Mouse (Mus musculus) Patski (cell line): ENCODE measurements around the gene Mindy4b-ps. TPM values are rescaled to one million over a fixed set of nuclear protein-coding genes. Genes with fewer than 3 reads are reported as not detected.
A peak's percentile ranks its signal among the peaks of the same experiment; 100 is the strongest.
"Not testable (repeated sequence)": the region's sequence is repeated elsewhere in the genome, so short reads cannot be mapped to it uniquely, and the experiment has no call there.

Experiments used
- ATAC-seq: fragments of 100-300 bp; one replicate; pipeline ENCODE4 v1.8.0; 2021
- CTCF ChIA-PET: fragments of 350-600 bp; sonication (Branson Sonifier 250); formaldehyde crosslinking; loops from one replicate; lab custom pipeline; 2022; ENCODE audit warnings: inconsistent platforms; lab: Charles Lee
- POLR2A ChIA-PET: fragments of 350-600 bp; sonication (Branson Sonifier 250); formaldehyde crosslinking; loops from one replicate; lab custom pipeline; 2022; ENCODE audit warnings: antibody characterized with exemption, inconsistent platforms; lab: Charles Lee
- DNase-seq: peaks from one replicate; pipeline ENCODE4 v3.0.0-alpha.2; 2011; ENCODE audit warnings: low read depth, low spot score
- H3K27me3 ChIP-seq: fragments of 371-371 bp; one replicate; pipeline ENCODE4 v1.5.1; 2021
- CTCF ChIP-seq: fragments of 100-300 bp; IDR thresholded peaks from one replicate; pipeline ENCODE4 v1.5.1; 2021
- in situ Hi-C: fragments of 300-500 bp; cut with MboI; formaldehyde crosslinking; loops from 3 replicates; pipeline ENCODE4 v1.11.1; 2018; ENCODE audit warnings: low pct_unique_long_range_greater_than_20kb, mixed read lengths
- polyA plus RNA-seq: library from polyadenylated mRNA; unstranded; gene quantifications from one replicate; pipeline ENCODE4 v1.2.3, GENCODE M21; 2021

Gene Mindy4b-ps
- not detected for polyA plus RNA-seq

DNA sequence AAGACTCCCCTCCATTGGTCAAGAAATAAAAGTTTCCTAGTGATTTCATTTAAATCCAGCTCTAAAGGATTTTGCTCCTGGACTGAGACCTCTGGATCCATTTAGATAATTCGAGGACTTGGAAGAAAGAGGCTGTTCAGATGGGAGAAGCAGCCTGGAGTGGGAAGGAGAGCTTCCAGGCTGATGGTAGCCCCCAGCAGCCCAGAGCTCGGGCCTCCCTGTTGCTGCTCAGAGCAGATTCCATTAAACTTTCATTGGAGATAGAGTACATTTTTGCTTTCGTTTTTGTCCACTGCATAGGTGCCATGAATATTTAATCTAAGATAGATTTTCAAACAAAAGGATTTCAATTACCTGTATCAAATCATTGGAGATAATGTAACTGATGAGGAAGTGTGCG is at the start of gene Mindy4b-ps:
Gene Mindy4b-ps (minus strand): TSS at position 101 of the 400 bp plus-strand sequence.
- no peak for ATAC-seq
- in situ Hi-C loops: no loop called here
- no peak for TF ChIP-seq CTCF
- no peak for DNase-seq
- H3K27me3 ChIP-seq: no peaks in the 10 kb centered on the region
- ChIA-PET CTCF (interaction anchor here (1.0 kb wide), 1 partner anchor 11 kb away, joined by 3 read pairs; no protein-coding TSS in a partner anchor), POLR2A (no interaction called here)

DNA sequence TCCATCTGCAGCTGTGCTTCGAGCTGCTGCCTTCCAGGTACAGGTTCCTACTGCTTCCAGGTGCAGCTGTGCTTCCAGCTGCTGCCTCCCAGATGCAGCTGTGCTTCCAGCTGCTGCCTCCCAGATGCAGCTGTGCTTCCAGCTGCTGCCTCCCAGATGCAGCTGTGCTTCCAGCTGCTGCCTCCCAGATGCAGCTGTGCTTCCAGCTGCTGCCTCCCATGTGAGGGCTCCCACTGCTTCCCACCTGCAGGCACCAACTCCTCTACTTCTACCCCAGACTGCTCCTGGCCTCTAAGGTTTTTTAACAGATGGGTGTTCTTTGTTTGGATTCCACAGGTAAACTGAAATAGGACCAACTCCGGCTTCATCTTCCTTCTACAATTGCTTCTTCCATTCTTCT is 49.8 kb upstream of the Mindy4b-ps start:
- ATAC-seq, CTCF ChIA-PET, in situ Hi-C loops: not testable (repeated sequence)

DNA sequence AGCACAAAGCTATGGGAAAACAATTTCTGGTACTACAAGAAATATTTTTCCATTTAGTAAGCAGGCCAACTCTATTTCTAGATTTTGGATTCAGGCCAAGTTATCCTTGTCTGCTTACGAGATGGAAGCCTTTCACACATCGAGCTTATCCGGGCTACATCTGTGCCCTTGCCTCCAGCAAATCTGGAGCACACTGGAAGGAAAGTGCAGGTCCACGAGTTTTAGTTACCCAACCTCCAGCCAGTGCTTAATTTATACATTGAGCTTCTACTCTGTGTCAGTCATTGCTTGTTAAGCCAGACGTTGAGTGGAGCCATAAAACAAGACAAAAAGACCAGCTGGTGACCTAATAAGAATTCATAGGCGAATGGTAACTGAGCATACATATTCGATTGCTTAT is 43.6 kb upstream of the Mindy4b-ps start:
- ChIA-PET CTCF (interaction anchor here (0.7 to 1.5 kb wide), 3 partner anchors 9 to 17 kb away, joined by 3 read pairs; no protein-coding TSS in a partner anchor), POLR2A (interaction anchor here (1.0 kb wide), 1 partner anchor 16 kb away, joined by 3 read pairs; no protein-coding TSS in a partner anchor)
- DNase-seq (no peak), ATAC-seq (no peak)
- in situ Hi-C loops: no loop called here
- no peak for TF ChIP-seq CTCF
- no peaks in the 10 kb centered on the region for H3K27me3 ChIP-seq

More for the DNA sequence above, 49.8 kb upstream of the Mindy4b-ps start:
- H3K27me3 ChIP-seq, POLR2A ChIA-PET, DNase-seq: not testable (repeated sequence)

DNA sequence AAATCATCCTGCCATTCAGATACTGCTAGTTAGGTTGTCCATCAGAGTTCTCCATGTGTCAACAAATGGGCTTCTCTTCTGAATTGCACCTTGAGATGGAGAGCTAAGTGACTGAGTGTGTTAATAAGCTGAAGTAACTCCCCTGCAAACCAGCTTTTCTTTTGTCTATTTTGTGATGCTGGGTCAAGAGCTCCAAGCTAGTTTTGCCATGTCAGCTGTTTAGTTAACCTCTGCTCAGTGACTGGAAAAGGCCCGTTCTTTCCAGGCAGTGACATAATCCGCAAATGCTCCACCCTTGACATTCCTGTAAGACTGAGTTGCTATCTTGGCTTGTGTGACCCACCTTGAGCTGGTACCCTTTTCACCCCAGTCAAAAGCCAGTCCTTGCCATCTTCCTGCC is 40.9 kb upstream of the Mindy4b-ps start:
- CTCF ChIA-PET: interaction anchor here (1.2 to 3.0 kb wide), 2 partner anchors 18 kb away, joined by 3 to 7 read pairs; no protein-coding TSS in a partner anchor
- no peak for TF ChIP-seq CTCF
- no peaks in the 10 kb centered on the region for H3K27me3 ChIP-seq
- ATAC-seq: no peak
- in situ Hi-C loops: no loop called here
- no peak for DNase-seq
- POLR2A ChIA-PET: no interaction called here

DNA sequence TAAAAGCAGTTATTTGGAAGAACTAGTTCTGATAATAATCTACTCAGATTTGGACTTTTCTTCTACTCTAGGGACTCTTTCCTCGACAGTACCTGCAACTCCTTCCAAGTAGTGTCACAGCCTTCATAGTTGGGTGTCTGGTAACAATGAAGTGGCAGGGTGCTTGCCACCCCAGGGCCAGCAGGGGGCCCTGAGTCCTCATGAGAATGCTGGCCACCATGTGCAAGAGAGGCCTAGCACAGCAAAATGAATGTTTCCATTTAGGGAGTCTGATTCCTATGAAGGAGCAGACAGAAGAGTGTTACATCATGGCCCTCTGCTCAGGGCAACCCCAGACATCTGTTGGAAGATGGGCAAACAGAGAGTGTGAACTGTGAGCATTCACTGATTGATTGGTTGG is 21.3 kb upstream of the Mindy4b-ps start:
- DNase-seq (no peak), ATAC-seq (peak; percentile 95)
- TF ChIP-seq CTCF: peak; percentile 98
- CTCF ChIA-PET: interaction anchor here (1.3 kb wide), 1 partner anchor 215 kb away, joined by 10 read pairs; no protein-coding TSS in a partner anchor
- in situ Hi-C loops: loop anchor here (5.0 kb wide), 2 partner anchors 139 to 214 kb away; no protein-coding TSS in a partner anchor
- POLR2A ChIA-PET: no interaction called here
- no peaks in the 10 kb centered on the region for H3K27me3 ChIP-seq

DNA sequence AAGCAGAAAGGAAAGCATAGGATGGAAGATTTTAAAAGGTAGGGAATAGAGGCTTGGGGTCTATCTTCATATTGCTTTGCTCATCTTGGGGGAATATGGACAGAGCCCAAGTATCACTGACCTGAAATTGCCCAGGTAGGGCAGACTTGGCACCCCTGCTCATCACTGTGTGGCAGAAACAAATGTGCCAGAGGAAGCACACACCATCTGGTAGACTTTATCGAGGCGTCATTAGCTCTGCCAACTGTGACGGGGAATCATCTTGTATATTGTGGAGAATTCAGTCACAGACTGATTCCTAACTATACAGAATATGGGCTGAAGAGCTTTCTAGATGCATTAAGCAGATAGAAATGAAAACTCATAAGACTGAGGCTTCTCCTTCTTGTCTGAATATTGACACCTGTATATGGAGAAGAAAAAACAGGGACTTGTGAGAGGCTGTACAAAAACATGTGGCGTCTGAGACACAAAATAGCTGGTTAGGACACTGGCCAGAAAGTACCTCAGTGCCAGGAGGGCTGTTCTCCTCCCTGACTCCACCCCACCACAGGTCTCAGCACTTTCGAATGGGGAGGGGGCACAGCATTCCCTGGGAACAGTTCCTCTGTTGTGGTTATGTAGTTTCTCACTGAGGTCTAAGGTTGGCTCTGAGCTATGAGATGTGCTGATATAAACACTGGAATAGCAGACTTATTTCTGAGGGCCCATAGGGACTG is 11.5 kb upstream of the Mindy4b-ps start:
- DNase-seq: no peak
- in situ Hi-C loops: no loop called here
- ChIA-PET POLR2A (no interaction called here), CTCF (no interaction called here)
- no peaks in the 10 kb centered on the region for H3K27me3 ChIP-seq
- TF ChIP-seq CTCF: no peak
- no peak for ATAC-seq

DNA sequence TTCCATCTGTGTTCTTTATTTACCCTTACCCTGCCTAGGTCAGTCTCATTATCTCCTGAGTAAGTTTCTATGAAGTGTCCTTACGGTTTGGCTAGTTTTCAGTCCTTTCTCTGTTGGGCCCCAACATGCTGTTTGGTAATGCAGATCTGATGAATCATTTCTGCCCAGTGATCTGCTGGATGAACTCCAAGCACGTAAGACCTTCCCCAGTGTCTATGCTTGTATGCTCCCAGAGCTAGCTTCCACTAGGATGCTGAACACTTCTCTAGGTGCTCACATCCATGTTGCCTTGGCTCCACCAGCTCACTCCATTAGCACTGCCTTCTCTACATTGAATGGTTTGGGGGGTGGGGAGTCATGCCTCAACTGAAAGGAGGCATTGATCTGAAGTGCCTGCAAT is 10.8 kb upstream of the Mindy4b-ps start:
- CTCF ChIA-PET: no interaction called here
- DNase-seq (peak; percentile 35), ATAC-seq (peak; percentile 53)
- no peaks in the 10 kb centered on the region for H3K27me3 ChIP-seq
- POLR2A ChIA-PET: no interaction called here
- in situ Hi-C loops: no loop called here
- TF ChIP-seq CTCF: no peak

DNA sequence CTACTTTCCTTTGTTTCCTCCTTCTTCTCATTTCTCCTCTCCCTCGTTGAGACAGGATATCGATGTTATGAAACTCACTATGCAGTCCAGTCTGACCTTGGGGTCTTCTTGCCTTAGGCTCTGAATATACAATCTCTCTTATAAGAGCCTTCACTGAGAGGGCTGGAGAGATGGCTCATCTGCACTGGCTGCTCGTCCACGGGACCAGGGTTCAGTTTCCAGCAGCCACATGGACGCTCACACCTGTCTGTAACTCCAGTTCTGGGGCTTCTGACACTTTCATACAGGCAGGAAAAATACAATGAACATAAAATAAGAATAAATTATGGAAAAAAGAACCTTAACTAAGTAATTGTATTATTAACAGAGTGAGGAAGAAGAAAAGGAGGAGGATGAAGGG is 9.5 kb upstream of the Mindy4b-ps start:
- H3K27me3 ChIP-seq: no peaks in the 10 kb centered on the region
- ATAC-seq (no peak), DNase-seq (no peak)
- no peak for TF ChIP-seq CTCF
- CTCF ChIA-PET: interaction anchor here (1.7 kb wide), 1 partner anchor 11 kb away, joined by 3 read pairs; no protein-coding TSS in a partner anchor
- POLR2A ChIA-PET: no interaction called here
- in situ Hi-C loops: no loop called here

DNA sequence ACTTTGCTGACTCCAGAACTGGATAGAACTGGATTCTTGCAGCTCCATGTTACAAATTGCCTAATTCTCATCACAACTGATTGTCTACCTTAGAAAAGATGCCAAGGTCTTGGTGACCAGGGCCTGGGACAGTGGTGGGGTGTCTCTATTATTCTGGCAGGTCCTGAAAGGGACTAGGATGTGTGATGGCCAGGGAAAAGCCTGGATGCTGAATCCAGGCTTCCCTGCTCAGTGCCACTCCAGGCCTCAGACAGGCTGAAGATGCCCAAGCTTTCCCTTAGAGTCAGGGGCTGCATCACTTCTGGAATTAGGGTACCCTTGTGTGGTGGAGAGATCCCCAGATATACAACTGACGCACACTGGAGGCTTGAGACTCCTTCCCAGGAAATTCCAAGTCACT is 7.8 kb upstream of the Mindy4b-ps start:
- ChIA-PET CTCF (interaction anchor here (0.9 to 1.7 kb wide), 2 partner anchors 12 to 15 kb away, joined by 3 read pairs; no protein-coding TSS in a partner anchor), POLR2A (no interaction called here)
- TF ChIP-seq CTCF: no peak
- H3K27me3 ChIP-seq: no peaks in the 10 kb centered on the region
- no peak for ATAC-seq
- in situ Hi-C loops: no loop called here
- no peak for DNase-seq

DNA sequence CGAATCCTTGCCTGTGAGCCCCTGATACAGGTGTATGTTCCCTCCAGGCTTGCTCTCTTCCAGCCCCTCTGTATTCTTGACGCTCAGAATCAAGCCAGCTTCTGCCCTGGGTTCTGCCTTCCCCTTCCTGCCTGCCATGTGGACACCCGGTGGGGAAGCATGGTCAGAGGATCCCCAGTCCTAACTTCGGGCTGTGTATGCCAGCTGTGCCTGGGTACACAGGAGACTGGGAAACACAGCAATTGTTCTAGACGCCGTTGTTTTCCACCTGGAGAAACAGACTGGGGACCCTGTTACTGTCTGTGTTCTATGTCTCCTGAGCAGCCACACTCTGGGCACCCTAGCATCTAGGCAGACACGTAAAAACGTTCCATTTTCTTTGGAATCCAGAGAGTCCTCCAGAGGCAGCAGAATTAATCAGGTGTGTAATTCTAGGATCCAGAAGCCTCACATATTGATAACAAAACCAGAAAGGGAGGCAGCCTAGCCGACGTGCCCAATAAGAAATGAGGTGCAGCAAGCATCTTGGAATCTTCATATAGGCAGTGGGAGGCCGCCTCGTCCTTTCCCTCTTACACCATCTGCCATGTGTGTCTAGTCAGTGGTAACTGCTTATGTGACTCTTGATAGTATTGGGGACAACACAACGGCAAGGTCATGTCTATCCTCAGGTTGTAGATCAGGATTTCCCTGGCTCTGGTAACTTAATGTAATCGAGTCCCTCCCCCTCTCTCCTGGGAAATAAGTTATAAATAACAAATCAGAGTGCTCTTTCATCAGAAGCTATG is 6.4 kb upstream of the Mindy4b-ps start:
- TF ChIP-seq CTCF: no peak
- no peaks in the 10 kb centered on the region for H3K27me3 ChIP-seq
- CTCF ChIA-PET: interaction anchor here (1.3 kb wide), 1 partner anchor 9 kb away, joined by 3 read pairs; no protein-coding TSS in a partner anchor
- in situ Hi-C loops: no loop called here
- ATAC-seq (no peak), DNase-seq (no peak)
- POLR2A ChIA-PET: no interaction called here
